Mouse (Mus musculus) ES-Bruce4 (cell line): ENCODE measurements at regions not wholly inside any gene's neighbourhood (a gene's known extent, or its start where the extent isn't known, plus 50 kb on each side); places are given as distances from the start of the nearest gene placed in this dataset.

Experiments
- CTCF ChIP-seq: IDR thresholded peaks from one replicate; pipeline ENCODE4 v1.8.1; 2011; ENCODE audit warnings: low read depth, low read length
- EP300 ChIP-seq: IDR thresholded peaks from 2 replicates; pipeline ENCODE4 v1.6.1; 2011; ENCODE audit warnings: low read depth, low read length; ENCODE audit not compliant: insufficient read depth

GRCm38 (mm10) chr1:157048996-157049395 is 59.5 kb downstream of the Tex35 start:
- TF ChIP-seq CTCF: no peak
- no peak for TF ChIP-seq EP300
